Mouse (Mus musculus): ENCODE data around the gene Ccdc105. TPM values are rescaled to one million over a fixed set of nuclear protein-coding genes. Genes with fewer than 3 reads are reported as not detected.

Gene Ccdc105
- polyA plus RNA-seq, 1 experiment, result not detected

GRCm38 (mm10) chr10:78748946-78749345 is 3.9 kb downstream of the Ccdc105 start:
- H3K27ac ChIP-seq (ENCODE audit: insufficient read depth, low read depth, low read length), result no peak overlapping the region
- 92% methylated on average over 6 of the region's 6 CpGs for WGBS
- peaks cover 22% of the 10 kb centered on the region for H3K4me1 ChIP-seq (ENCODE audit: control insufficient read depth, insufficient read depth, low read length)
- TF ChIP-seq CTCF (IDR thresholded peaks at IDR 0.05; ENCODE audit: insufficient read depth, low read depth, low read length) (no peak), POLR2A (IDR thresholded peaks at IDR 0.05; ENCODE audit: insufficient read depth, low read depth, low read length) (no peak)
- no peak overlapping the region for H3K4me3 ChIP-seq (ENCODE audit: insufficient read depth, low read depth, low read length)

GRCm38 (mm10) chr10:78748161-78748560 is 4.7 kb downstream of the Ccdc105 start:
- no peak overlapping the region for H3K27ac ChIP-seq (ENCODE audit: insufficient read depth, low read depth, low read length)
- H3K4me3 ChIP-seq (ENCODE audit: insufficient read depth, low read depth, low read length), result no peak overlapping the region
- no peak for TF ChIP-seq POLR2A (IDR thresholded peaks at IDR 0.05; ENCODE audit: insufficient read depth, low read depth, low read length)
- TF ChIP-seq CTCF (IDR thresholded peaks at IDR 0.05; ENCODE audit: insufficient read depth, low read depth, low read length), result no peak
- 81% methylated on average over 13 of the region's 13 CpGs for WGBS
- peaks cover 22% of the 10 kb centered on the region for H3K4me1 ChIP-seq (ENCODE audit: control insufficient read depth, insufficient read depth, low read length)

GRCm38 (mm10) chr10:78747035-78747721 is 5.7 kb downstream of the Ccdc105 start:
- H3K4me1 ChIP-seq (ENCODE audit: control insufficient read depth, insufficient read depth, low read length), result peaks cover 18% of the 10 kb centered on the region
- no peak overlapping the region for H3K27ac ChIP-seq (ENCODE audit: insufficient read depth, low read depth, low read length)
- no peak for TF ChIP-seq POLR2A (IDR thresholded peaks at IDR 0.05; ENCODE audit: insufficient read depth, low read depth, low read length)
- no peak for TF ChIP-seq CTCF (IDR thresholded peaks at IDR 0.05; ENCODE audit: insufficient read depth, low read depth, low read length)
- peak overlapping the region; percentile 53 for H3K4me3 ChIP-seq (ENCODE audit: insufficient read depth, low read depth, low read length)
- 3% methylated on average over 27 of the region's 27 CpGs for WGBS

- Histone ChIP-seq H3K4me3 (ENCODE audit: insufficient read depth, low read depth, low read length) (no peak overlapping the region), H3K4me1 (ENCODE audit: control insufficient read depth, insufficient read depth, low read length) (peaks cover 16% of the 10 kb centered on the region), H3K27ac (ENCODE audit: insufficient read depth, low read depth, low read length) (no peak overlapping the region)
- TF ChIP-seq CTCF (IDR thresholded peaks at IDR 0.05; ENCODE audit: insufficient read depth, low read depth, low read length) (no peak), POLR2A (IDR thresholded peaks at IDR 0.05; ENCODE audit: insufficient read depth, low read depth, low read length) (no peak)
- 54% methylated on average over 4 of the region's 4 CpGs for WGBS
These were observed 7.2 kb downstream of the Ccdc105 start for GRCm38 (mm10) chr10:78745453-78746232.

- Histone ChIP-seq H3K4me1 (ENCODE audit: control insufficient read depth, insufficient read depth, low read length) (peaks cover 16% of the 10 kb centered on the region), H3K27ac (ENCODE audit: insufficient read depth, low read depth, low read length) (no peak overlapping the region), H3K4me3 (ENCODE audit: insufficient read depth, low read depth, low read length) (no peak overlapping the region)
- TF ChIP-seq CTCF (IDR thresholded peaks at IDR 0.05; ENCODE audit: insufficient read depth, low read depth, low read length) (no peak), POLR2A (IDR thresholded peaks at IDR 0.05; ENCODE audit: insufficient read depth, low read depth, low read length) (no peak)
These were observed 9.1 kb downstream of the Ccdc105 start for GRCm38 (mm10) chr10:78743721-78744120.

- no peaks in the 10 kb centered on the region for H3K4me1 ChIP-seq (ENCODE audit: control insufficient read depth, insufficient read depth, low read length)
- no peak overlapping the region for H3K27ac ChIP-seq (ENCODE audit: insufficient read depth, low read depth, low read length)
- TF ChIP-seq POLR2A (IDR thresholded peaks at IDR 0.05; ENCODE audit: insufficient read depth, low read depth, low read length), result no peak
- TF ChIP-seq CTCF (IDR thresholded peaks at IDR 0.05; ENCODE audit: insufficient read depth, low read depth, low read length), result no peak
- 74% methylated on average over 4 of the region's 4 CpGs for WGBS
- H3K4me3 ChIP-seq (ENCODE audit: insufficient read depth, low read depth, low read length), result no peak overlapping the region
These were observed 13.0 kb downstream of the Ccdc105 start for GRCm38 (mm10) chr10:78739821-78740220.

- H3K4me1 ChIP-seq (ENCODE audit: control insufficient read depth, insufficient read depth, low read length), result no peaks in the 10 kb centered on the region
- no peak overlapping the region for H3K4me3 ChIP-seq (ENCODE audit: insufficient read depth, low read depth, low read length)
- WGBS, result 90% methylated on average over 5 of the region's 5 CpGs
- H3K27ac ChIP-seq (ENCODE audit: insufficient read depth, low read depth, low read length), result no peak overlapping the region
- TF ChIP-seq POLR2A (IDR thresholded peaks at IDR 0.05; ENCODE audit: insufficient read depth, low read depth, low read length), result no peak
- no peak for TF ChIP-seq CTCF (IDR thresholded peaks at IDR 0.05; ENCODE audit: insufficient read depth, low read depth, low read length)
These were observed 25.0 kb downstream of the Ccdc105 start for GRCm38 (mm10) chr10:78727876-78728275.

- no peak for TF ChIP-seq CTCF (IDR thresholded peaks at IDR 0.05; ENCODE audit: insufficient read depth, low read depth, low read length)
- no peak for TF ChIP-seq POLR2A (IDR thresholded peaks at IDR 0.05; ENCODE audit: insufficient read depth, low read depth, low read length)
- H3K4me1 ChIP-seq (ENCODE audit: control insufficient read depth, insufficient read depth, low read length), result no peaks in the 10 kb centered on the region
- WGBS, result 35% methylated on average over 3 of the region's 3 CpGs
- H3K27ac ChIP-seq (ENCODE audit: insufficient read depth, low read depth, low read length), result no peak overlapping the region
- H3K4me3 ChIP-seq (ENCODE audit: insufficient read depth, low read depth, low read length), result no peak overlapping the region
These were observed 25.8 kb downstream of the Ccdc105 start for GRCm38 (mm10) chr10:78727035-78727434.

- no peak overlapping the region for H3K27ac ChIP-seq (ENCODE audit: insufficient read depth, low read depth, low read length)
- no peak for TF ChIP-seq POLR2A (IDR thresholded peaks at IDR 0.05; ENCODE audit: insufficient read depth, low read depth, low read length)
- no peak for TF ChIP-seq CTCF (IDR thresholded peaks at IDR 0.05; ENCODE audit: insufficient read depth, low read depth, low read length)
- WGBS, result 38% methylated on average over 2 of the region's 2 CpGs
- H3K4me1 ChIP-seq (ENCODE audit: control insufficient read depth, insufficient read depth, low read length), result no peaks in the 10 kb centered on the region
- H3K4me3 ChIP-seq (ENCODE audit: insufficient read depth, low read depth, low read length), result no peak overlapping the region
These were observed 29.4 kb downstream of the Ccdc105 start for GRCm38 (mm10) chr10:78723416-78723815.
